Mouse (Mus musculus) midbrain, embryonic 14.5 days (tissue): ENCODE measurements around the gene Pdk1. TPM values are rescaled to one million over a fixed set of nuclear protein-coding genes. Genes with fewer than 3 reads are reported as not detected.

Source experiments
- ATAC-seq: fragments of 200-750 bp; cut with Nextera tagmentation; 2 replicates; pipeline ENCODE4 v1.8.0; 2017; ENCODE audit warnings: moderate number of reproducible peaks, moderate library complexity; ENCODE audit not compliant: low FRiP score, low TSS enrichment
- DNase-seq: peaks from one replicate; pipeline ENCODE4 v3.0.0-alpha.2; 2015
- H3K27ac ChIP-seq: fragments of 300-500 bp; sonication (generic); replicated peaks from 2 replicates; pipeline ENCODE4 v1.5.1; 2014; ENCODE audit warnings: mild to moderate bottlenecking, low read depth, low read length, moderate library complexity
- H3K27me3 ChIP-seq: fragments of 300-500 bp; sonication (generic); 2 replicates; pipeline ENCODE4 v1.6.1; 2014; ENCODE audit warnings: low read length, control low read depth, mixed read lengths; ENCODE audit not compliant: control insufficient read depth, insufficient read depth
- H3K36me3 ChIP-seq: fragments of 300-500 bp; sonication (generic); 2 replicates; pipeline ENCODE4 v1.6.1; 2014; ENCODE audit warnings: low read length, control low read depth; ENCODE audit not compliant: control insufficient read depth, insufficient read depth
- H3K4me1 ChIP-seq: fragments of 300-500 bp; sonication (generic); 2 replicates; pipeline ENCODE4 v1.6.1; 2014; ENCODE audit warnings: mild to moderate bottlenecking, antibody characterized with exemption, low read length, control low read depth; ENCODE audit not compliant: control insufficient read depth, insufficient read depth
- H3K4me2 ChIP-seq: fragments of 300-500 bp; sonication (generic); 2 replicates; pipeline ENCODE4 v1.6.1; 2014; ENCODE audit warnings: mild to moderate bottlenecking, low read length, moderate library complexity
- H3K4me3 ChIP-seq: fragments of 300-500 bp; sonication (generic); replicated peaks from 2 replicates; pipeline ENCODE4 v1.5.1; 2014; ENCODE audit warnings: low read depth, low read length
- H3K9ac ChIP-seq: fragments of 300-500 bp; sonication (generic); replicated peaks from 2 replicates; pipeline ENCODE4 v1.6.1; 2014; ENCODE audit warnings: mild to moderate bottlenecking, low read length, moderate library complexity
- H3K9me3 ChIP-seq: fragments of 300-500 bp; sonication (generic); 2 replicates; pipeline ENCODE4 v1.6.1; 2016; ENCODE audit warnings: low read length, control low read depth, mixed read lengths; ENCODE audit not compliant: control insufficient read depth
- WGBS: fragments of 180-500 bp; shearing (Covaris S2); extraction: QIAGEN DNeasy Blood & Tissue Kit; methylation state at CpG from one replicate; pipeline ENCODE4 v1.1.7; 2014; 5-methylcytosine and 5-hydroxymethylcytosine counted together
- polyA plus RNA-seq: library from polyadenylated mRNA; unstranded; fragments of >200 nt; fragmentation: Nextera tagmentation; extraction: Ambion mirVana; gene quantifications from 2 replicates; pipeline ENCODE4 v1.2.1, GENCODE M21; 2014

The Pdk1 gene
- polyA plus RNA-seq, 1 experiment from 2014 or later = 23.2 TPM

- Histone ChIP-seq H3K4me3 (no peak overlapping the region), H3K27me3 (no peaks in the 10 kb centered on the region), H3K27ac (no peak overlapping the region), H3K9me3 (no peaks in the 10 kb centered on the region), H3K4me2 (no peak overlapping the region), H3K9ac (no peak overlapping the region), H3K36me3 (no peaks in the 10 kb centered on the region), H3K4me1 (peaks cover 2% of the 10 kb centered on the region; the same call in 1 of the 2 replicates)
- DNase-seq (no peak), ATAC-seq (no peak)
Measured at GRCm38 (mm10) chr2:71878943-71879342, 5.9 kb downstream of the Pdk1 start.

- ATAC-seq = no peak
- no peak overlapping the region for H3K27ac ChIP-seq
- no peaks in the 10 kb centered on the region for H3K36me3 ChIP-seq
- no peaks in the 10 kb centered on the region for H3K4me1 ChIP-seq
- H3K9ac ChIP-seq = no peak overlapping the region
- H3K27me3 ChIP-seq = no peaks in the 10 kb centered on the region
- 88% methylated on average over 19 of the region's 19 CpGs for WGBS
- no peak overlapping the region for H3K4me3 ChIP-seq
- H3K9me3 ChIP-seq = no peaks in the 10 kb centered on the region
- no peak for DNase-seq
- H3K4me2 ChIP-seq = no peak overlapping the region
Measured at GRCm38 (mm10) chr2:71882914-71883651, 10.1 kb downstream of the Pdk1 start.

GRCm38 (mm10) chr2:71887269-71887668 is 14.2 kb downstream of the Pdk1 start:
- 97% methylated on average over 4 of the region's 4 CpGs for WGBS
- ATAC-seq (no peak), DNase-seq (no peak)
- no peak overlapping the region for H3K4me2 ChIP-seq
- no peaks in the 10 kb centered on the region for H3K4me1 ChIP-seq
- H3K36me3 ChIP-seq = no peaks in the 10 kb centered on the region
- H3K9me3 ChIP-seq = no peaks in the 10 kb centered on the region
- H3K27ac ChIP-seq = no peak overlapping the region
- H3K9ac ChIP-seq = no peak overlapping the region
- no peaks in the 10 kb centered on the region for H3K27me3 ChIP-seq
- H3K4me3 ChIP-seq = no peak overlapping the region

GRCm38 (mm10) chr2:71888437-71888836 is 15.4 kb downstream of the Pdk1 start:
- WGBS = 82% methylated on average over 4 of the region's 4 CpGs

GRCm38 (mm10) chr2:71891536-71891935 is 18.5 kb downstream of the Pdk1 start:
- no peak overlapping the region for H3K4me2 ChIP-seq
- H3K4me3 ChIP-seq = no peak overlapping the region
- H3K9me3 ChIP-seq = no peaks in the 10 kb centered on the region
- no peak overlapping the region for H3K27ac ChIP-seq
- ATAC-seq (no peak), DNase-seq (no peak)
- H3K27me3 ChIP-seq = no peaks in the 10 kb centered on the region
- 88% methylated on average over 2 of the region's 2 CpGs for WGBS
- 0 out of 2 replicates have a peak, but pooled peaks cover 5% of the 10 kb centered on the region for H3K36me3 ChIP-seq
- H3K4me1 ChIP-seq = no peaks in the 10 kb centered on the region
- H3K9ac ChIP-seq = no peak overlapping the region

More at GRCm38 (mm10) chr2:71888437-71888836, 15.4 kb downstream of the Pdk1 start:
- no peak for ATAC-seq
- no peak overlapping the region for H3K9ac ChIP-seq
- H3K4me1 ChIP-seq = no peaks in the 10 kb centered on the region
- H3K27ac ChIP-seq = no peak overlapping the region
- no peaks in the 10 kb centered on the region for H3K9me3 ChIP-seq
- H3K36me3 ChIP-seq = 0 out of 2 replicates have a peak, but pooled peaks cover 5% of the 10 kb centered on the region
- DNase-seq = no peak
- no peak overlapping the region for H3K4me3 ChIP-seq
- no peak overlapping the region for H3K4me2 ChIP-seq
- H3K27me3 ChIP-seq = no peaks in the 10 kb centered on the region

GRCm38 (mm10) chr2:71892741-71893349 is 19.8 kb downstream of the Pdk1 start:
- DNase-seq = no peak
- WGBS = 95% methylated on average over 7 of the region's 7 CpGs
- no peak for ATAC-seq
- Histone ChIP-seq H3K27me3 (no peaks in the 10 kb centered on the region), H3K27ac (no peak overlapping the region), H3K4me2 (no peak overlapping the region), H3K9ac (no peak overlapping the region), H3K9me3 (no peaks in the 10 kb centered on the region), H3K36me3 (0 out of 2 replicates have a peak, but pooled peaks cover 5% of the 10 kb centered on the region), H3K4me1 (no peaks in the 10 kb centered on the region), H3K4me3 (no peak overlapping the region)

GRCm38 (mm10) chr2:71895596-71896286 is 22.7 kb downstream of the Pdk1 start:
- Histone ChIP-seq H3K9me3 (no peaks in the 10 kb centered on the region), H3K27ac (no peak overlapping the region), H3K27me3 (no peaks in the 10 kb centered on the region), H3K4me1 (no peaks in the 10 kb centered on the region), H3K36me3 (peaks cover 13% of the 10 kb centered on the region; the same call in 1 of the 2 replicates), H3K9ac (no peak overlapping the region), H3K4me3 (no peak overlapping the region), H3K4me2 (no peak overlapping the region)
- 89% methylated on average over 13 of the region's 13 CpGs for whole genome bisulfite sequencing
- ATAC-seq (no peak), DNase-seq (no peak)

- H3K9me3 ChIP-seq = no peaks in the 10 kb centered on the region
- 49% methylated on average over 12 of the region's 12 CpGs for WGBS
Measured at GRCm38 (mm10) chr2:71897420-71897819, 24.4 kb downstream of the Pdk1 start.

More at GRCm38 (mm10) chr2:71897420-71897819, 24.4 kb downstream of the Pdk1 start:
- DNase-seq (no peak), ATAC-seq (no peak)
- peaks cover 12% of the 10 kb centered on the region; the same call in 1 of the 2 replicates for H3K36me3 ChIP-seq
- H3K4me1 ChIP-seq = no peaks in the 10 kb centered on the region
- H3K4me3 ChIP-seq = no peak overlapping the region
- no peaks in the 10 kb centered on the region for H3K27me3 ChIP-seq
- H3K9ac ChIP-seq = no peak overlapping the region
- no peak overlapping the region for H3K27ac ChIP-seq
- H3K4me2 ChIP-seq = no peak overlapping the region
